12 mouse cellular contexts compared by ENCODE assay signal in genomic region chr2:172257471-172258065, GRCm38 (mm10). TPM values are rescaled to one million over a fixed set of nuclear protein-coding genes. Genes with fewer than 3 reads are reported as not detected.
DNase-seq lines count a peak whose midpoint lies in the region; ATAC-seq and TF ChIP-seq lines count a peak whose summit lies in the region.
"Had no signal": no experiment of that assay in that cellular context is flagged by ENCODE, and none has a peak within 500 bp of the region (broad histone marks: within the 10 kb centered on the region; RNA-seq: fewer than 3 reads in every experiment).

No protein-coding gene starts in this region.

- TF ChIP-seq EP300 in liver, embryonic 14.5 days (IDR thresholded peaks at IDR 0.05; ENCODE audit: low read depth): 0 out of 2 replicates have a peak, but pooled peaks have one; percentile 8

- H3K27me3 ChIP-seq in kidney, postnatal 0 days (ENCODE audit: insufficient read depth, low read length): no peaks in the 10 kb centered on the region
- H3K27me3 ChIP-seq in liver, embryonic 14.5 days (ENCODE audit: control insufficient read depth, insufficient read depth, low read length): no peaks in the 10 kb centered on the region

- no peak overlapping the region for H3K27ac ChIP-seq in kidney, postnatal 0 days
- H3K27ac ChIP-seq in liver, embryonic 14.5 days: peak overlapping the region; percentile 84
- no peak overlapping the region; the same call in 1 of the 2 replicates for H3K27ac ChIP-seq in layer of hippocampus, adult 2 months

- H3K4me1 ChIP-seq in kidney, postnatal 0 days (replicated peaks; ENCODE audit: insufficient read depth, low read length): no peaks in the 10 kb centered on the region
- peaks cover 62 to 79% of the 10 kb centered on the region in 2 experiments for H3K4me1 ChIP-seq in liver, embryonic 14.5 days (replicated peaks; ENCODE audit: control insufficient read depth in 2 of 2, insufficient read depth in 2 of 2, low read length in 1 of 2)

- no peak overlapping the region for H3K9ac ChIP-seq in kidney, postnatal 0 days (ENCODE audit: low read depth, low read length)
- peak overlapping the region; percentile 58 for H3K9ac ChIP-seq in liver, embryonic 14.5 days (replicated peaks)

- 19% methylated on average over 12 of the region's 12 CpGs for WGBS in kidney, postnatal 0 days
- 23% methylated on average over 12 of the region's 12 CpGs for WGBS in liver, embryonic 14.5 days (ENCODE audit: insufficient replicate concordance)

- no peak for ATAC-seq in kidney, postnatal 0 days (replicated peaks; ENCODE audit: low FRiP score, low read depth)
- ATAC-seq in liver, embryonic 14.5 days (ENCODE audit: insufficient read depth): peak; percentile 54

- peak; percentile 5 for DNase-seq in adrenal gland, postnatal 14 days
- DNase-seq in adrenal gland, adult 18-20 months (ENCODE audit: low spot score in 2 of 2): no peak
- peak; percentile 5 for DNase-seq in kidney, postnatal 0 days (ENCODE audit: low spot score)
- no peak for DNase-seq in kidney, adult 9 months
- peak; percentile 10 for DNase-seq in brain, adult 2 months (ENCODE audit: low read depth, low spot score)
- DNase-seq in liver, embryonic 14.5 days (ENCODE audit: low read depth in 3 of 3, low spot score in 3 of 3): peak; percentile 49 to 65 (median 55)
- no peak for DNase-seq in layer of hippocampus, adult 2 months (ENCODE audit: low spot score in 2 of 2)
- no peak for DNase-seq in left cerebral cortex, adult 18-20 months (ENCODE audit: low spot score in 2 of 2)
- DNase-seq: kidney, adult 8-10 months; lung, postnatal 36 days had no signal

- no peak overlapping the region for H3K4me2 ChIP-seq in kidney, postnatal 0 days (ENCODE audit: low read length)
- H3K4me2 ChIP-seq in liver, embryonic 14.5 days (ENCODE audit: low read depth): peak overlapping the region; percentile 54

- TF ChIP-seq CTCF in kidney, postnatal 0 days (IDR thresholded peaks at IDR 0.05; ENCODE audit: low read depth): no peak
- no peak for TF ChIP-seq CTCF in liver, embryonic 14.5 days (IDR thresholded peaks at IDR 0.05; ENCODE audit: low read depth)
- TF ChIP-seq CTCF in layer of hippocampus, adult 2 months (conservative IDR thresholded peaks at IDR 0.05): no peak

- no peaks in the 10 kb centered on the region for H3K36me3 ChIP-seq in kidney, postnatal 0 days (ENCODE audit: insufficient read depth, low read length)
- no peaks in the 10 kb centered on the region for H3K36me3 ChIP-seq in liver, embryonic 14.5 days (replicated peaks; ENCODE audit: control insufficient read depth, insufficient read depth, low read depth)

- H3K4me3 ChIP-seq in kidney, postnatal 0 days (replicated peaks; ENCODE audit: low read depth, low read length): no peak overlapping the region
- no peak overlapping the region; a peak in 1 of 4 replicates for H3K4me3 ChIP-seq in liver, embryonic 14.5 days (ENCODE audit: insufficient read depth in 1 of 2, low read depth in 2 of 2, low read length in 2 of 2)
- H3K4me3 ChIP-seq in layer of hippocampus, adult 2 months: no peak overlapping the region

- no peaks in the 10 kb centered on the region for H3K9me3 ChIP-seq in kidney, postnatal 0 days (replicated peaks; ENCODE audit: low read length)
- no peaks in the 10 kb centered on the region for H3K9me3 ChIP-seq in liver, embryonic 14.5 days (ENCODE audit: control insufficient read depth, low read length)

RNA-seq across cellular contexts. Expression of gene Mc3r, which starts 9.3 kb away (rescaled TPM):
- not detected in 2 replicates for total RNA-seq in adrenal gland, postnatal 14 days (2021)
- not detected for total RNA-seq in adrenal gland, adult 18-20 months (2021)
- polyA plus RNA-seq in kidney, postnatal 0 days (2015; fragmentation: Nextera tagmentation; extraction: Ambion mirVana): not detected in 2 replicates
- polyA plus RNA-seq in liver, embryonic 14.5 days (2012; rRNA removed): not detected in 2 replicates
- polyA plus RNA-seq in liver, embryonic 14.5 days (2014; fragmentation: Nextera tagmentation; extraction: Ambion mirVana): not detected in 2 replicates
- total RNA-seq in layer of hippocampus, adult 2 months (2021): not detected
- total RNA-seq in left cerebral cortex, adult 18-20 months (2021): under 1 TPM; 0.21 to 0.26 TPM
- total RNA-seq: monocyte, adult 5-6 weeks had no signal
- polyA plus RNA-seq: heart, postnatal 0 days had no signal

Comparison
In these comparisons a context has a peak if more than half of its experiments do, and no peak if none do; other contexts are left out.
1. DNase-seq: peak in adrenal gland, postnatal 14 days (single experiment), kidney, postnatal 0 days (single experiment), brain, adult 2 months (single experiment) and liver, embryonic 14.5 days (3 of 3); none in adrenal gland, adult 18-20 months (0 of 2), kidney, adult 9 months (single experiment), layer of hippocampus, adult 2 months (0 of 2) and left cerebral cortex, adult 18-20 months (0 of 2).